Mouse (Mus musculus) central nervous system, embryonic 14 days (tissue): ENCODE measurements around the gene Zfp771. TPM values are rescaled to one million over a fixed set of nuclear protein-coding genes. Genes with fewer than 3 reads are reported as not detected.

ENCODE experiments used
- polyA plus RNA-seq: library from polyadenylated mRNA; depleted of rRNA; stranded (reverse); fragments of >200 nt; gene quantifications from 2 replicates; pipeline ENCODE4 v1.2.3, GENCODE M21; 2012; rRNA removed

Zfp771 gene
- 84.0 and 85.7 TPM in 2 replicates for polyA plus RNA-seq

GRCm38 (mm10) chr7:127243870-127244657 lies at the start of gene Zfp771:
TSS of gene Zfp771 (plus strand) at chr7:127244274.

DNA sequence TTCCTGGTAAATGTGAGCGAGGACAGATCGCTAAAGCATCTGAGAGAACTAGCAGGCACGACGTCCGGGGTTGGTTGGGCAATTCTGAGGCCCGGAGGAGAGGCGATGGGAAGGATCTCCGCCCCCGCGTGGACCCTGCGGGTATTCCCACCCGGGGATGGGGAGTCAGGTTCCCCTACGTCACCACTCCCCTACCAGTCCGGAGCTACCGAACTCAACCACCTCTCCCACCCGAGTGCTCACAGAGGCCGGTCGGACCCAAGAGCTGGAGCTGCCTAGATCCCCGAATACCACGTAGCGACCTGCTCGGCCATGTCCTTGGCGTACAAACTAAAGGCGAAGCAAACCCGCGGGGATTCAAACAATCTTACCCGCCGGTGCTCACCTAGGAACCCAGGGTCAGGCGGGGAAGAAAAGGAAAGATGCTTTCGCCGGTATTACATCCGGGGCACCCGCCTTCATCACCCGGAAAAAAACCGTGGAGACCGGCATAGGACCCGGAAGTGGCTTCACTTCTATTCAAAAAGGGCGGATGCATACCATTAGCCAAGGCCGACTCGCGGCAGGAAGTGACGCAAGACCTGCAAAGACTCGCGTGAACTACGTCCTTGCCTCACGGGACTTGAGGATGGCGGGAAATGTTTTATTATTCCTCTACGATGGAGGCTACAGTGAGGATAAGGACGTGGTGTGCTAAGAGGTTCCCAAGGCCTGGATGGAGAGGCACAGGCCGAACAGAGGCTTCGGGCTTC lies 48.4 kb upstream of the Zfp771 start, which contains the start of gene Cd2bp2:
Gene Cd2bp2 (minus strand): TSS at position 507 of the 752 bp plus-strand sequence.

GRCm38 (mm10) chr7:127208295-127208552 lies 35.9 kb upstream of the Zfp771 start, which contains the start of gene Tbc1d10b:
TSS of gene Tbc1d10b (minus strand) at chr7:127208468.

DNA sequence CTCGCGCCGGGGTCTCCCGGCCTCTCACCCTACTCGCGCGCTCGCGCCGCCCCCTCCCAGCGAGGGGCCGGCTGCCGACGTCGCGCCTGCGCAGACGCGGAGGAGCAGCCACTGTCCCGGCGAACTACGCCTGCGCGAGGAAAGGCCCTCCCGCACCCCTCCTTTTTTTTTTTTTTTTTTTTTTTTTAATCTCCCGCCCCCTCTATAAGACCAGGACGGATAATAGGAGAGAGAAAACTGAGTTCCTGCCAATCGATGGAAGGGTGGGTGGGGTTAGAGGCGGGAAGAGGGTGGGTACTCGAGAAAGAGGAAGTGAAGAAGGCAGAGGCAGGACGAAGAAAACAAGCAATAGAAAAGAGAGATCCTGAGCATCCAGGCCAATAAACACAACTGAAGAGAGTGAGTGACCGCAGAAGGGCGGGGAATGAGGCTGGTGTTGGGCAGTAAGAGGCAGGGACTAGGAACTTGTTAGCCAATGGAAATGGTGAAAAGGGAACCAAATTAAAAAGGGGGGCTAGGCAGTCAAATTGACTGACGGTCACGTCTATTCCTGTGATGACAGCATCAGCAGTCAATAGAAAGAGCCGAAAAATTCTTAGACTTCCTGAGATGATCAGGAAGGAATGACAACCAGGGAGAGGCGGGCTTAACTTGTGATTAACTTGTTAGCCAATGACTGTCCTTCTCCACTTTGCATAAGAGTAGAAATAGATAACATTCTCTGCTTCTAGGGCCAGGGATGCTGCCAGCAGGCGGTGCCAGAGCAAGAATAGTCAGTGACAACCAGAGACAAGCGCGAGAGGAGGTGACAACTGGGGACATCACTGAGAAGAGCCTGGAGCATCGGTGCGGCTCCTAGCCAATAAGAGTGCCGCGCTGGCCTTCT lies 35.3 kb upstream of the Zfp771 start, which contains the start of gene Mylpf:
Gene Mylpf (plus strand): TSS at position 338 of the 886 bp plus-strand sequence.

DNA sequence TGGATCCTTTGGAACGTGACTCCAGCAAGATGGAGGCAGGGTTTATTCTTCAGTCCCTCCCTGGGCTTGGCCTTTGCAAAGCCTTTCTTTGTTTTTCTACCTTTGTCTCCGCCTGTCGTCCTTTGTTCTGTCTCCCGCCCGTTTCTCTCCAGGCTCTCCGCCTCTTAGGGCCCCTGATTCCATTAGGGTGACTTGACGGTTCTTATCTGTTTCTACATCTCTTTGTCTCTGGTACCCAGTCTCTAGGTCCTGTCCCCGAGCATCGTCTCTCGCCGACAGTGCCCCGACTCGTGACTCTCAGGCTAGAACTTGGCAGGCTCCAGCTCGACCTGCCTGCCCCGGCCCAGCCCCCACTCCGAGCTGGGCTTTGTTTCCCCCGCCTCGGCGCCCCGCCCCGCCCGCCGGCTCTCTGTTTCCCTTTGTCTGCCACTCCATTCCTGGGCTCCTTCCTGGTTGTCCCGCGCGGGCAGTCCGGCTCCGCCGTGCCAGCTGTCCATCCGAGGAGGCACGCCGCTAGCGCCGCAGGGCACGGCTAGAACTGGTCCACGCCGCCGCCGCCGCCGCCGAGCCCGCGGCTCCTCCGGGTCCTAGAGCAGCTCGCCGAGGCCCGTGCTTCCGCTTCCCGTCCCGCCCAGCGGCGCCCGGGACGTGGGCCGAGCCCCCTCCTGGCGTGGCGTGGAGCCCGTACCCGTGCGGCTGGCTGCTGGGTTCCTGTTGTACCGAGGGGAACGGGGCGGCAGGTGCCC lies 11.3 kb upstream of the Zfp771 start, which contains the start of the genes Zfp553 and Sept1:
Gene Zfp553 (plus strand): TSS at position 440 of the 746 bp plus-strand sequence.
Gene Sept1 (minus strand): TSS at position 509 of the 746 bp plus-strand sequence.

GRCm38 (mm10) chr7:127260309-127261111 lies 16.4 kb downstream of the Zfp771 start, which contains the start of gene Dctpp1:
TSS of gene Dctpp1 (minus strand) at chr7:127260709.

GRCm38 (mm10) chr7:127273925-127274789 lies 30.1 kb downstream of the Zfp771 start, which contains the start of gene Sephs2:
TSS of gene Sephs2 (minus strand) at chr7:127274055.

DNA sequence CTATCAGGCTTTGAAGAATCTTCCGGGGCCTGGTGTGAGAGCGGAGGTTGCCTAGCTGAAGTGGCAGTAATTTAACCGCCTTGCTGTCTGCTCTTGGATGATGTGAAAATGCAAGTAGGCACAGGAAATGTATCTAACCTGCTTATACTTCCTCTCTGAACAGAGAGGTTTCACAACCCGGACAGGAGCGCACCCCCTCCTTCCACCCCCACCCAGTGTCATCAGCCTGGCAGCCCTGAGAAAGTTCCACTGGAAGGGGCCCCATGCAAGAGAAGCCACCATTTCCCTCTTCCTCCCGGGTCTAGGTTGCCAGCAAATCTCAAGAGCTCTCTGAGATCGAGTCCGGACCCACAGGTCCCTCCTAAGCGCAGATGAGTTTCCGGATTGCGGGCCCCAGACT lies 52.0 kb downstream of the Zfp771 start, which contains the start of gene Itgal:
Gene Itgal (plus strand): TSS at position 163 of the 400 bp plus-strand sequence.

Other genes with a start within 250 kb of the Zfp771 start
- gene Mvp, start 229.7 kb upstream of the Zfp771 start, polyA plus RNA-seq, result 3.9 and 5.7 TPM in 2 replicates
- gene Pagr1b, start 227.8 kb upstream of the Zfp771 start, polyA plus RNA-seq, result 1.4 and 1.5 TPM in 2 replicates
- 15.3 and 18.9 TPM in 2 replicates for gene Pagr1a, start 226.9 kb upstream of the Zfp771 start, polyA plus RNA-seq
- 111 and 124 TPM in 2 replicates for gene Gm42742, start 223.2 kb upstream of the Zfp771 start, polyA plus RNA-seq
- gene Prrt2, start 223.1 kb upstream of the Zfp771 start, polyA plus RNA-seq, result 54.6 and 70.1 TPM in 2 replicates
- gene Maz, start 217.2 kb upstream of the Zfp771 start, polyA plus RNA-seq, result 309 and 326 TPM in 2 replicates
- 42.4 and 56.6 TPM in 2 replicates for gene Kif22, start 201.8 kb upstream of the Zfp771 start, polyA plus RNA-seq
- gene Zg16, start 156.9 kb upstream of the Zfp771 start, polyA plus RNA-seq, result 0.10 TPM in 1 of 2 replicates, not detected in the other
- gene AI467606, start 152.9 kb upstream of the Zfp771 start, polyA plus RNA-seq, result 2.1 TPM in 2 replicates
- 0.68 and 1.5 TPM in 2 replicates for gene Qprt, start 122.0 kb upstream of the Zfp771 start, polyA plus RNA-seq
- 0.10 and 0.19 TPM in 2 replicates for gene Spn, start 106.5 kb upstream of the Zfp771 start, polyA plus RNA-seq
- 139 and 140 TPM in 2 replicates for gene Cd2bp2, start 48.2 kb upstream of the Zfp771 start, polyA plus RNA-seq
- 55.6 and 59.0 TPM in 2 replicates for gene Tbc1d10b, start 35.8 kb upstream of the Zfp771 start, polyA plus RNA-seq
- 4.0 and 196 TPM in 2 replicates for gene Mylpf, start 35.4 kb upstream of the Zfp771 start, polyA plus RNA-seq
- 30.7 and 37.3 TPM in 2 replicates for gene Zfp553, start 11.2 kb upstream of the Zfp771 start, polyA plus RNA-seq
- 28.1 and 35.9 TPM in 2 replicates for gene Sept1, start 11.1 kb upstream of the Zfp771 start, polyA plus RNA-seq
- 95.6 and 105 TPM in 2 replicates for gene Dctpp1, start 16.4 kb downstream of the Zfp771 start, polyA plus RNA-seq
- gene Sephs2, start 29.8 kb downstream of the Zfp771 start, polyA plus RNA-seq, result 22.5 and 23.0 TPM in 2 replicates
- gene Itgal, start 52.0 kb downstream of the Zfp771 start, polyA plus RNA-seq, result 0.61 and 0.95 TPM in 2 replicates
- 38.6 and 41.2 TPM in 2 replicates for gene Zfp768, start 101.3 kb downstream of the Zfp771 start, polyA plus RNA-seq
- gene Zfp747, start 131.8 kb downstream of the Zfp771 start, polyA plus RNA-seq, result 7.0 and 7.4 TPM in 2 replicates
- gene 9130019O22Rik, start 142.9 kb downstream of the Zfp771 start, polyA plus RNA-seq, result 3.7 and 3.8 TPM in 2 replicates
- gene E430018J23Rik, start 149.4 kb downstream of the Zfp771 start, polyA plus RNA-seq, result 7.4 and 7.5 TPM in 2 replicates
- gene Zfp764, start 162.5 kb downstream of the Zfp771 start, polyA plus RNA-seq, result 4.1 and 4.9 TPM in 2 replicates
- gene Zfp688, start 177.8 kb downstream of the Zfp771 start, polyA plus RNA-seq, result 20.0 and 22.1 TPM in 2 replicates
- gene Zfp689, start 204.9 kb downstream of the Zfp771 start, polyA plus RNA-seq, result 12.3 and 12.5 TPM in 2 replicates
- 86.3 and 89.4 TPM in 2 replicates for gene Prr14, start 215.3 kb downstream of the Zfp771 start, polyA plus RNA-seq
- 28.5 and 42.4 TPM in 2 replicates for gene Fbrs, start 234.9 kb downstream of the Zfp771 start, polyA plus RNA-seq